Mouse (Mus musculus) small intestine, adult 2 months (tissue): ENCODE measurements around the gene Pik3r2. TPM values are rescaled to one million over a fixed set of nuclear protein-coding genes. Genes with fewer than 3 reads are reported as not detected.

Experiments
- H3K27ac ChIP-seq: fragments of 200-500 bp; 2 replicates; pipeline ENCODE4 v1.5.1; 2012; ENCODE audit warnings: low read depth, low read length, control low read depth, inconsistent platforms; ENCODE audit not compliant: insufficient read depth
- H3K27me3 ChIP-seq: fragments of 200-500 bp; 2 replicates; pipeline ENCODE4 v1.6.1; 2012; ENCODE audit warnings: mild to moderate bottlenecking, moderate library complexity, low read length, inconsistent platforms; ENCODE audit not compliant: control insufficient read depth, insufficient read depth
- H3K36me3 ChIP-seq: fragments of 200-500 bp; 2 replicates; pipeline ENCODE4 v1.6.1; 2012; ENCODE audit warnings: mild to moderate bottlenecking, low read length, control low read depth, inconsistent platforms; ENCODE audit not compliant: control insufficient read depth, insufficient read depth
- H3K4me1 ChIP-seq: fragments of 200-500 bp; 2 replicates; pipeline ENCODE4 v1.6.1; 2012; ENCODE audit warnings: low read length, inconsistent platforms, mixed read lengths; ENCODE audit not compliant: control insufficient read depth, insufficient read depth, insufficient read length
- H3K4me3 ChIP-seq: fragments of 200-500 bp; 2 replicates; pipeline ENCODE4 v1.5.1; 2012; ENCODE audit warnings: low read depth, mild to moderate bottlenecking, control low read depth, inconsistent platforms, low read length, moderate library complexity
- CTCF ChIP-seq: fragments of 200-500 bp; IDR thresholded peaks from 2 replicates; pipeline ENCODE4 v1.5.1; 2012; ENCODE audit warnings: low read depth, mild to moderate bottlenecking, control low read depth, inconsistent platforms, low read length, moderate library complexity, mixed read lengths; ENCODE audit not compliant: insufficient replicate concordance, insufficient read length; ENCODE audit errors: extremely low read depth
- POLR2A ChIP-seq: fragments of 200-500 bp; IDR thresholded peaks from 2 replicates; pipeline ENCODE4 v1.6.1; 2012; ENCODE audit warnings: low read depth, mild to moderate bottlenecking, control low read depth, inconsistent platforms, low read length, moderate library complexity
- WGBS: fragments of 180-500 bp; shearing (Covaris S2); methylation state at CpG from one replicate; pipeline ENCODE4 v1.1.7; 2018; 5-methylcytosine and 5-hydroxymethylcytosine counted together
- polyA plus RNA-seq: library from polyadenylated mRNA; depleted of rRNA; stranded (reverse); fragments of >200 nt; gene quantifications from 2 replicates; pipeline ENCODE4 v1.2.3, GENCODE M21; 2012

Pik3r2 gene
- polyA plus RNA-seq, 1 experiment = 414 TPM

DNA sequence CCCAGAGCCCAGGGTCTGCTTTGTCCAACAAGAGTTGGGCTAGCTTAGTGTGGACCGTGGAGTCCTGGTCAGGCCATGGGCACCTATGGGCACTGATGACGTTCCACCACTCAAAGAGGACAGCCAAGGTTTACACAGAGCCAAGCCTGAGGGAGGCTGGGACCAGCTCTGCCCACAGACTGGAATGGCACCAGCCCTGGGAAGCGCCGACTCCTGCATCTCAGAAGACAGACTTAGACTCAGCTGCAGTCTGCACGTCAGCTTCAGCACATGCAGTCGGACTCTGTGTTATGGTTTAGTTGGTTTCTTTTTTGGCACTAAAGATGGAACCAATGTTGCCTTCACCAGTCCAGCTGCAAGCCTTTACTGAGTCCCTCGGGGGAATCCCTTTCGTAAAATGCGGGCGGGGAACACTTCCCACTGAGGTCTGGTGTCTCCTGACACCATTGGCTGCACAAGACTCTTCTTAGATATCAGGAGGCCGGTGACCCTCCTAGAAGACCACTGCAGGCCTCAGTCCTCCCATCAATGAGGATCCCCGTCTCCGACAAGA is 26.3 kb downstream of the Pik3r2 start:
- no peaks in the 10 kb centered on the region for H3K36me3 ChIP-seq
- TF ChIP-seq POLR2A (no peak), CTCF (no peak)
- WGBS = 85% methylated on average over 13 of the region's 13 CpGs
- H3K27ac ChIP-seq = no peak overlapping the region
- peaks cover 7% of the 10 kb centered on the region for H3K4me1 ChIP-seq
- H3K27me3 ChIP-seq = peaks cover 15% of the 10 kb centered on the region
- no peak overlapping the region for H3K4me3 ChIP-seq

DNA sequence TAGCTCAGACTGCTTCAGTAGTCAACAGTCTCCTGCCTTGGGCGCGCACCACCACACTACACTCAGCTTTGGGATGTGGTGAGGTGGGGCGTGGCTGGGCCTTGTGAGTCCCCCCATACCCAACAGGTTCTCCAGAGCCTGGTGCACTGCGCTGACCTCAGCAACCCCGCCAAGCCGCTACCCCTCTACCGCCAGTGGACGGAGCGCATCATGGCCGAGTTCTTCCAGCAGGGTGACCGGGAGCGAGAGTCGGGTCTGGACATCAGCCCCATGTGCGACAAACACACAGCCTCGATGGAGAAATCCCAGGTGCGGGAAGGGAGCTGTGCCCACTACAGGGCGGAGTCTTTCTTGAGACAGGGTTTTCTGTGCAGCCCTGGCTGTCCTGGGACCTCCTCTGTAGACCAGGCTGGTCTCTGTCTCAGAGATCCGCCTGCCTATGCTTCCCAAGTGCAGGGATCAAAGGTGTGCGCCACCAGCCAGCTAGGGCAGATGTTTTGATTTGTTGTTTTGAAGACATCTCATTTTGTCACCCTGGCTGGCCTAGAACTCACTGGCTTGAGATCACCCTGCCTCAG is 27.3 kb downstream of the Pik3r2 start:
- Histone ChIP-seq H3K36me3 (no peaks in the 10 kb centered on the region), H3K27me3 (peaks cover 17% of the 10 kb centered on the region), H3K4me3 (no peak overlapping the region), H3K27ac (no peak overlapping the region), H3K4me1 (peaks cover 5% of the 10 kb centered on the region)
- whole genome bisulfite sequencing = 80% methylated on average over 19 of the region's 19 CpGs
- TF ChIP-seq POLR2A (no peak), CTCF (no peak)

DNA sequence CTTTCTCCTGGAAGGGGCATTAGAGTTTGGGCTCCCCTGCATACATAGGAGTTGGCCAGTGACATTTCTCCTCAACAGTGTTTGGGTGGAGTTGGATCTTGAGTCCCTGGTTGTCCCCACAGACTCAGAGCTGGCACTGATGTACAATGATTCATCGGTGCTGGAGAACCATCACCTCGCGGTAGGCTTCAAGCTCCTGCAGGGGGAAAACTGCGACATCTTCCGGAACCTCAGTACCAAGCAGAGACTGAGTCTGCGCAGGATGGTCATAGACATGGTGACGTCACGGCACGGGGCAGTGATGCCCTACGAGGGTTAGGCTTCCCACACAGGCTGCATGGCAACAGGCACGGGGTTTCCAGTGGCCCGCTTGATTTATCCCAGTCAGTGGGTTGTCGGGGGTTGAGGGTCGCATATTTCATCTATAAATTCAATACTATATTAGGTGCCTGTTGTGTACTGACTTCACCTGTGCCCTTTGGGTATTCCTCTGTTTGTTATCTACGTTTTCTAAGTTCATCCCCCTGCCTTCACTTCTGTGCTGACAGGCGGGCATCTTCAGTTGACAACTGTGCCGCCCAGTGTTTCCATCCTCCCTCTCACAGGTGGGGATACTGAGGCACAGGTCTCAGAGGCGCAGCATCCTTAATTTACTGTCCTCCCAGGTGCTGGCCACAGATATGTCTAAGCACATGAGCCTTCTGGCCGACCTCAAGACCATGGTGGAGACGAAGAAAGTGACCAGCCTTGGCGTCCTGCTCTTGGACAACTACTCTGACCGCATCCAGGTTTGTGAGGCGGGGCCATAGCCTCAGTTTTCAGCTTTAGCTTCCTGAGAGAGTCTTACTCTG is 28.0 kb downstream of the Pik3r2 start:
- Histone ChIP-seq H3K27ac (no peak overlapping the region), H3K4me1 (peaks cover 12% of the 10 kb centered on the region), H3K4me3 (no peak overlapping the region), H3K36me3 (no peaks in the 10 kb centered on the region), H3K27me3 (peaks cover 20% of the 10 kb centered on the region)
- TF ChIP-seq CTCF = no peak
- no peak for TF ChIP-seq POLR2A
- WGBS = 84% methylated on average over 23 of the region's 23 CpGs

DNA sequence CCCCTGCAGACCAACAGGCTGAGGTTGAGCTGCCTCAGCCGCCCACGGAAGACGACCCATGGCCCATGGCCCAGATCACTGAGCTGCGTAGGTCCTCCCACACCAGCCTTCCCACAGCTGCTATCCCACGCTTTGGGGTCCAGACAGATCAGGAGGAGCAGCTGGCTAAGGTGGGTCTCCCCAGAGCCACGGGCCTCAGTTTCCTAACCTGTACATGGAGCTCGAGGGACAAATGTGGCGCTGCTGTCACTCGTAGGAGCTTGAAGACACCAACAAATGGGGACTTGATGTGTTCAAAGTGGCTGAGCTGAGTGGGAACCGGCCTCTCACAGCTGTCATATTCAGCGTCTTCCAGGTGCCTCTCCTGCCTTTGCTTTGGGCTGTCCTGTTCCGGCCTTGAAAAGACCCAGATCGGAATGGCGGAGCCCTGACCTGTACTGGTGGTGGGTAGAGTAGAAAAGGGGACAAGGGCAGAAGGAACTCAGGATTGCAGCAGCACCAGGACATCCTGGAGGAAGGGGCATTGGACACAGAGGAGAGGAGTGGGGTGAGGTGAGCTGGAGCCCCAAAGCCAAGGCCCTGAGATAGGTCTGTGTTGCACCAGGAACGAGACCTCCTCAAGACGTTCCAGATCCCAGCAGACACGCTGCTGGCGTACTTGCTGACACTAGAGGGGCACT is 29.2 kb downstream of the Pik3r2 start:
- 85% methylated on average over 18 of the region's 18 CpGs for WGBS
- no peak for TF ChIP-seq CTCF
- no peak for TF ChIP-seq POLR2A
- peaks cover 26% of the 10 kb centered on the region for H3K27me3 ChIP-seq

DNA sequence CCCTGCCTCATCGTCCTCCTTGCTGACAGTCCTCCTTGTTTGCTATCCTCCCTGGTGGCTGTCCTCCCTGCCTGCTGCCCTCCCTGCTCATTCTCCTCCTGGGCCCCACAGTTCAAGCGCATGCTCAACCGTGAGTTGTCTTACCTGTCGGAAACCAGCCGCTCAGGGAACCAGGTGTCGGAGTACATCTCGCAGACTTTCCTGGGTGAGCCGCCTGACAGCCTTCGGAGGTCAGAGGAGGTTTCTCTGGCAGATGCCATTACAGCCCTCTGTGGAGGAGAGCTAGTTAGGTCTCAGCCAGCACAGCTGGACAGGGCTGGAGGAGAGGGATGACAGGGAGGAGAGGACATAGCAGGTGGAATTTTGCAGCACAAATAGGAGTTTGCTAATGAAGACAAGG is 29.8 kb downstream of the Pik3r2 start:
- no peak overlapping the region for H3K27ac ChIP-seq
- peaks cover 11% of the 10 kb centered on the region for H3K4me1 ChIP-seq
- no peak overlapping the region for H3K4me3 ChIP-seq
- peaks cover 33% of the 10 kb centered on the region for H3K27me3 ChIP-seq
- TF ChIP-seq POLR2A (no peak), CTCF (no peak)
- 45% methylated on average over 9 of the region's 9 CpGs for WGBS
- no peaks in the 10 kb centered on the region for H3K36me3 ChIP-seq

More for the DNA sequence above, 29.2 kb downstream of the Pik3r2 start:
- no peak overlapping the region for H3K27ac ChIP-seq
- H3K4me3 ChIP-seq = no peak overlapping the region
- no peaks in the 10 kb centered on the region for H3K36me3 ChIP-seq
- peaks cover 11% of the 10 kb centered on the region for H3K4me1 ChIP-seq

DNA sequence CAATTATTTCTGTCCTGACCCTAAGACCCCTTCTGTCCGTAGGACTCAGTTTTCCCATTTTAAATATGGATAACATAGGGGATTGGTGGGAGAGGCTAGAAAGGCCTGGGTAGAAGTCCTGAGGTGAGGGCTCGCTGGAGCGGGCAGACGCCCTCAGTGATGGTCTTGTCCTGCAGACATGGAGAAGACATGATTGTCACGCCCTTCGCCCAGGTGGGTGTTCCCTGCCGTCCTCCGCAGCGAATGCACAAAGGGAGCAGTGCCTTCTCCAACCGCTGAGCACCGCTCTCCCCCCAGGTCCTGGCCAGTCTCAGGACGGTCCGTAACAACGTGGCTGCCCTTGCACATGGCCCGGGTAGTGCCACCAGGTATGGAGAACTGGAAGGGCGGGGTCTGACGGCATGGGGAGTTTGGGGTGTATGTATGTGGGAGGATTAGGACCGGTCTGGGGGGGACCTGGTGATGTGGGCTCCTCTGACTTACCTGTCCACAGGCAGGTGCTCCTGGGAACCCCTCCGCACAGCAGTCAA is 30.8 kb downstream of the Pik3r2 start:
- Histone ChIP-seq H3K27ac (no peak overlapping the region), H3K36me3 (no peaks in the 10 kb centered on the region), H3K27me3 (peaks cover 36% of the 10 kb centered on the region), H3K4me1 (peaks cover 11% of the 10 kb centered on the region), H3K4me3 (no peak overlapping the region)
- no peak for TF ChIP-seq POLR2A
- no peak for TF ChIP-seq CTCF
- WGBS = 60% methylated on average over 19 of the region's 19 CpGs

DNA sequence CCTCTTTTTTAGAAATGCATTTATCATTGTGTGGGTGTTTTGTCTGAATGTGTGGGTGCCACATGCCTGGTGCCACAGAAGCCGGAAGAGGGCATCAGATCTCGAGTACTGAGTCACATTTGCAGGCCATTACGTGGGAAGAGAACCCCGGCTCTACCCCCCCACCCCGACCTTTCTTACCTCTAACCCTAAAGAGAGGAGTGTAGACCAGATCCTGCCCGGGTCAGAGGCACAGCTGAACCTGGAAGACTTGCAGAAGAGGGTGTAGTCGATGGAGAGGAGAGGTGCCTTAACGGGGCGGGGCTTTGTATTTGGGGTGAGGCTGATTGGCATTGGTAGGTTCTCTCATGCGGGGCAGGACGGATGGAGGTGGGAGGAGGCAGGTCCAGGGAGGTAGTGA is 31.7 kb downstream of the Pik3r2 start:
- Histone ChIP-seq H3K36me3 (no peaks in the 10 kb centered on the region), H3K4me1 (peaks cover 11% of the 10 kb centered on the region), H3K27me3 (peaks cover 36% of the 10 kb centered on the region), H3K27ac (no peak overlapping the region), H3K4me3 (no peak overlapping the region)
- 36% methylated on average over 11 of the region's 11 CpGs for WGBS
- TF ChIP-seq CTCF (no peak), POLR2A (no peak)
